Mouse (Mus musculus) testis, adult 2 months (tissue): ENCODE measurements around the gene 4930568D16Rik.

Experiments
- CTCF ChIP-seq: fragments of 200-500 bp; IDR thresholded peaks from 2 replicates; pipeline ENCODE4 v1.5.1; 2012; ENCODE audit warnings: low read depth, mild to moderate bottlenecking, inconsistent platforms, low read length, moderate library complexity; ENCODE audit not compliant: control insufficient read depth, insufficient read depth, insufficient replicate concordance
- POLR2A ChIP-seq: fragments of 200-500 bp; IDR thresholded peaks from 2 replicates; pipeline ENCODE4 v1.6.1; 2012; ENCODE audit warnings: low read depth, mild to moderate bottlenecking, inconsistent platforms, low read length, moderate library complexity; ENCODE audit not compliant: control insufficient read depth

- TF ChIP-seq POLR2A (no peak), CTCF (no peak)
Measured at GRCm38 (mm10) chr2:35385441-35385871, 17.9 kb upstream of the 4930568D16Rik start.
